Mouse (Mus musculus) embryonic fibroblast, embryonic 13.5 days (primary cell): ENCODE measurements around the gene Sdk2.

Experiments used
- CTCF ChIP-seq: IDR thresholded peaks from 2 replicates; pipeline ENCODE4 v1.5.1; 2011; ENCODE audit warnings: mild to moderate bottlenecking, control low read depth, low read length, moderate library complexity, borderline replicate concordance; ENCODE audit not compliant: insufficient read depth
- POLR2A ChIP-seq: IDR thresholded peaks from 2 replicates; pipeline ENCODE4 v1.6.1; 2011; ENCODE audit warnings: low read depth, mild to moderate bottlenecking, control low read depth, low read length, moderate library complexity

- no peak for TF ChIP-seq CTCF
- no peak for TF ChIP-seq POLR2A
Observed at GRCm38 (mm10) chr11:113965214-113965613, 101.6 kb downstream of the Sdk2 start.
